Mouse (Mus musculus) heart, embryonic 11.5 days (tissue): ENCODE data around the gene Ano10. TPM values are rescaled to one million over a fixed set of nuclear protein-coding genes. Genes with fewer than 3 reads are reported as not detected.

Experiments
- ATAC-seq: fragments of 200-750 bp; cut with Nextera tagmentation; replicated peaks from 2 replicates; pipeline ENCODE4 v1.8.0; 2017; ENCODE audit warnings: moderate library complexity; ENCODE audit not compliant: insufficient number of reproducible peaks, low FRiP score, low TSS enrichment
- H3K27ac ChIP-seq: fragments of 300-500 bp; sonication (generic); 2 replicates; pipeline ENCODE4 v1.5.1; 2014; ENCODE audit warnings: mild to moderate bottlenecking, low read depth, low read length
- H3K27me3 ChIP-seq: fragments of 300-500 bp; sonication (generic); 2 replicates; pipeline ENCODE4 v1.6.1; 2014; ENCODE audit warnings: mild to moderate bottlenecking, low read length, mixed read lengths; ENCODE audit not compliant: control insufficient read depth, insufficient read depth
- H3K36me3 ChIP-seq: fragments of 300-500 bp; sonication (generic); 2 replicates; pipeline ENCODE4 v1.6.1; 2014; ENCODE audit warnings: mild to moderate bottlenecking, low read length, moderate library complexity, mixed read lengths; ENCODE audit not compliant: control insufficient read depth, insufficient read depth
- H3K4me1 ChIP-seq: fragments of 300-500 bp; sonication (generic); 2 replicates; pipeline ENCODE4 v1.6.1; 2014; ENCODE audit warnings: low read length; ENCODE audit not compliant: control insufficient read depth, insufficient read depth
- H3K4me2 ChIP-seq: fragments of 300-500 bp; sonication (generic); 2 replicates; pipeline ENCODE4 v1.6.1; 2014; ENCODE audit warnings: mild to moderate bottlenecking, moderate library complexity
- H3K4me3 ChIP-seq: fragments of 300-500 bp; sonication (generic); 2 replicates; pipeline ENCODE4 v1.5.1; 2014; ENCODE audit warnings: low read depth, low read length
- H3K9ac ChIP-seq: fragments of 300-500 bp; sonication (generic); 2 replicates; pipeline ENCODE4 v1.6.1; 2014; ENCODE audit warnings: mild to moderate bottlenecking, low read depth, low read length, moderate library complexity
- H3K9me3 ChIP-seq: fragments of 300-500 bp; sonication (generic); replicated peaks from 2 replicates; pipeline ENCODE4 v1.6.1; 2016; ENCODE audit warnings: low read length; ENCODE audit not compliant: control insufficient read depth
- WGBS: fragments of 180-500 bp; shearing (Covaris S2); extraction: QIAGEN DNeasy Blood & Tissue Kit; methylation state at CpG from one replicate; pipeline ENCODE4 v1.1.7; 2014; ENCODE audit not compliant: insufficient replicate concordance; 5-methylcytosine and 5-hydroxymethylcytosine counted together
- polyA plus RNA-seq: library from polyadenylated mRNA; unstranded; fragments of >200 nt; fragmentation: Nextera tagmentation; extraction: Ambion mirVana; gene quantifications from 2 replicates; pipeline ENCODE4 v1.2.1, GENCODE M21; 2014

Ano10 gene
- polyA plus RNA-seq, 1 experiment from 2014 or later: 34.0 TPM

GRCm38 (mm10) chr9:122149997-122150826 is 144.0 kb downstream of the Ano10 start:
- Histone ChIP-seq H3K4me3 (no peak overlapping the region), H3K4me1 (peaks cover 13% of the 10 kb centered on the region; the same call in 1 of the 2 replicates), H3K9ac (no peak overlapping the region), H3K9me3 (no peaks in the 10 kb centered on the region), H3K27me3 (no peaks in the 10 kb centered on the region), H3K27ac (no peak overlapping the region), H3K36me3 (no peaks in the 10 kb centered on the region), H3K4me2 (no peak overlapping the region)
- ATAC-seq: no peak
- WGBS: 82% methylated on average over 9 of the region's 9 CpGs

- ATAC-seq: no peak
- Histone ChIP-seq H3K27ac (no peak overlapping the region), H3K9me3 (no peaks in the 10 kb centered on the region), H3K36me3 (peaks cover 6% of the 10 kb centered on the region; the same call in 1 of the 2 replicates), H3K9ac (no peak overlapping the region), H3K4me1 (peaks cover 10% of the 10 kb centered on the region; the same call in 1 of the 2 replicates), H3K4me2 (no peak overlapping the region), H3K27me3 (no peaks in the 10 kb centered on the region), H3K4me3 (no peak overlapping the region)
- 82% methylated on average over 3 of the region's 3 CpGs for WGBS
Observed at GRCm38 (mm10) chr9:122148356-122148755, 145.9 kb downstream of the Ano10 start.

GRCm38 (mm10) chr9:122146124-122146870 is 147.9 kb downstream of the Ano10 start:
- H3K4me3 ChIP-seq: no peak overlapping the region
- no peaks in the 10 kb centered on the region for H3K9me3 ChIP-seq
- no peaks in the 10 kb centered on the region for H3K27me3 ChIP-seq
- peaks cover 9% of the 10 kb centered on the region; the same call in 1 of the 2 replicates for H3K4me1 ChIP-seq
- H3K9ac ChIP-seq: no peak overlapping the region
- H3K36me3 ChIP-seq: peaks cover 6% of the 10 kb centered on the region; the same call in 1 of the 2 replicates
- no peak overlapping the region for H3K27ac ChIP-seq
- ATAC-seq: no peak
- no peak overlapping the region for H3K4me2 ChIP-seq
- 77% methylated on average over 4 of the region's 4 CpGs for WGBS

- no peak for ATAC-seq
- Histone ChIP-seq H3K4me3 (no peak overlapping the region), H3K27me3 (no peaks in the 10 kb centered on the region), H3K4me1 (peaks cover 9% of the 10 kb centered on the region; the same call in 1 of the 2 replicates), H3K9me3 (no peaks in the 10 kb centered on the region), H3K4me2 (no peak overlapping the region), H3K27ac (no peak overlapping the region), H3K36me3 (peaks cover 6% of the 10 kb centered on the region; the same call in 1 of the 2 replicates), H3K9ac (no peak overlapping the region)
Observed at GRCm38 (mm10) chr9:122145677-122146076, 148.5 kb downstream of the Ano10 start.

- Histone ChIP-seq H3K27me3 (no peaks in the 10 kb centered on the region), H3K4me1 (peaks cover 9% of the 10 kb centered on the region; the same call in 1 of the 2 replicates), H3K4me2 (no peak overlapping the region), H3K36me3 (peaks cover 6% of the 10 kb centered on the region; the same call in 1 of the 2 replicates), H3K9ac (no peak overlapping the region), H3K9me3 (no peaks in the 10 kb centered on the region), H3K27ac (no peak overlapping the region), H3K4me3 (no peak overlapping the region)
- ATAC-seq: no peak
- 100% methylated on average over 3 of the region's 3 CpGs for WGBS
Observed at GRCm38 (mm10) chr9:122144776-122145175, 149.4 kb downstream of the Ano10 start.

GRCm38 (mm10) chr9:122143219-122143618 is 151.0 kb downstream of the Ano10 start:
- Histone ChIP-seq H3K4me1 (peaks cover 9% of the 10 kb centered on the region; the same call in 1 of the 2 replicates), H3K4me3 (no peak overlapping the region), H3K9me3 (no peaks in the 10 kb centered on the region), H3K27ac (no peak overlapping the region), H3K36me3 (peaks cover 6% of the 10 kb centered on the region; the same call in 1 of the 2 replicates), H3K27me3 (no peaks in the 10 kb centered on the region), H3K4me2 (no peak overlapping the region), H3K9ac (no peak overlapping the region)
- ATAC-seq: no peak
- WGBS: 74% methylated on average over 1 of the region's 1 CpGs

GRCm38 (mm10) chr9:122139236-122139635 is 155.0 kb downstream of the Ano10 start:
- Histone ChIP-seq H3K9ac (no peak overlapping the region), H3K27me3 (no peaks in the 10 kb centered on the region), H3K4me3 (no peak overlapping the region), H3K4me2 (no peak overlapping the region), H3K9me3 (no peaks in the 10 kb centered on the region), H3K36me3 (no peaks in the 10 kb centered on the region; the same call in 1 of the 2 replicates), H3K4me1 (peaks cover 16% of the 10 kb centered on the region), H3K27ac (no peak overlapping the region)
- no peak for ATAC-seq
- 50% methylated on average over 2 of the region's 2 CpGs for WGBS

GRCm38 (mm10) chr9:122138371-122139029 is 155.7 kb downstream of the Ano10 start:
- no peaks in the 10 kb centered on the region for H3K9me3 ChIP-seq
- no peak for ATAC-seq
- H3K4me3 ChIP-seq: no peak overlapping the region
- no peak overlapping the region for H3K4me2 ChIP-seq
- WGBS: 84% methylated on average over 4 of the region's 4 CpGs
- no peak overlapping the region for H3K27ac ChIP-seq
- H3K9ac ChIP-seq: no peak overlapping the region
- H3K4me1 ChIP-seq: peaks cover 16% of the 10 kb centered on the region
- H3K36me3 ChIP-seq: no peaks in the 10 kb centered on the region
- H3K27me3 ChIP-seq: no peaks in the 10 kb centered on the region
